Mouse (Mus musculus): Measurements from ENCODE around the gene Rdm1. TPM values are rescaled to one million over a fixed set of nuclear protein-coding genes. Genes with fewer than 3 reads are reported as not detected.

Rdm1 gene
- polyA plus RNA-seq, 1 experiment, result 39.2 TPM

GRCm38 (mm10) chr11:101675349-101675748, 48.4 kb downstream of the Rdm1 start:
- 94% methylated on average over 4 of the region's 4 CpGs for WGBS
- H3K36me3 ChIP-seq (ENCODE audit: control insufficient read depth, insufficient read depth, low read length), result no peaks in the 10 kb centered on the region
- H3K4me1 ChIP-seq (replicated peaks; ENCODE audit: control insufficient read depth, insufficient read depth, low read length), result no peaks in the 10 kb centered on the region
- no peak overlapping the region for H3K4me3 ChIP-seq (ENCODE audit: control insufficient read depth, insufficient read depth, low read length)
- DNase-seq, result no peak
- H3K27ac ChIP-seq (ENCODE audit: control insufficient read depth, insufficient read depth, low read length), result no peak overlapping the region
- no peaks in the 10 kb centered on the region for H3K27me3 ChIP-seq (ENCODE audit: control insufficient read depth, insufficient read depth, low read length)
- TF ChIP-seq POLR2A (IDR thresholded peaks at IDR 0.05; ENCODE audit: control insufficient read depth, extremely low read depth, insufficient read depth, low read length, poor library complexity) (no peak), CTCF (IDR thresholded peaks at IDR 0.05; ENCODE audit: borderline replicate concordance, control insufficient read depth, extremely low read depth, insufficient read depth, low read length, poor library complexity) (no peak)

- Histone ChIP-seq H3K4me3 (ENCODE audit: control insufficient read depth, insufficient read depth, low read length) (no peak overlapping the region), H3K4me1 (replicated peaks; ENCODE audit: control insufficient read depth, insufficient read depth, low read length) (no peaks in the 10 kb centered on the region), H3K27me3 (ENCODE audit: control insufficient read depth, insufficient read depth, low read length) (no peaks in the 10 kb centered on the region), H3K27ac (ENCODE audit: control insufficient read depth, insufficient read depth, low read length) (no peak overlapping the region), H3K36me3 (ENCODE audit: control insufficient read depth, insufficient read depth, low read length) (no peaks in the 10 kb centered on the region)
- no peak for TF ChIP-seq CTCF (IDR thresholded peaks at IDR 0.05; ENCODE audit: borderline replicate concordance, control insufficient read depth, extremely low read depth, insufficient read depth, low read length, poor library complexity)
- no peak for TF ChIP-seq POLR2A (IDR thresholded peaks at IDR 0.05; ENCODE audit: control insufficient read depth, extremely low read depth, insufficient read depth, low read length, poor library complexity)
- WGBS, result 94% methylated on average over 12 of the region's 12 CpGs
- DNase-seq, result no peak
These were observed 50.7 kb downstream of the Rdm1 start for GRCm38 (mm10) chr11:101677655-101678054.

- 86% methylated on average over 5 of the region's 5 CpGs for WGBS
- Histone ChIP-seq H3K4me3 (ENCODE audit: control insufficient read depth, insufficient read depth, low read length) (no peak overlapping the region), H3K36me3 (ENCODE audit: control insufficient read depth, insufficient read depth, low read length) (no peaks in the 10 kb centered on the region), H3K27ac (ENCODE audit: control insufficient read depth, insufficient read depth, low read length) (no peak overlapping the region), H3K27me3 (ENCODE audit: control insufficient read depth, insufficient read depth, low read length) (no peaks in the 10 kb centered on the region), H3K4me1 (replicated peaks; ENCODE audit: control insufficient read depth, insufficient read depth, low read length) (no peaks in the 10 kb centered on the region)
- TF ChIP-seq CTCF (IDR thresholded peaks at IDR 0.05; ENCODE audit: borderline replicate concordance, control insufficient read depth, extremely low read depth, insufficient read depth, low read length, poor library complexity), result no peak
- TF ChIP-seq POLR2A (IDR thresholded peaks at IDR 0.05; ENCODE audit: control insufficient read depth, extremely low read depth, insufficient read depth, low read length, poor library complexity), result no peak
- DNase-seq, result no peak
These were observed 51.8 kb downstream of the Rdm1 start for GRCm38 (mm10) chr11:101678770-101679169.

- no peak overlapping the region for H3K27ac ChIP-seq (ENCODE audit: control insufficient read depth, insufficient read depth, low read length)
- 84% methylated on average over 5 of the region's 7 CpGs for WGBS
- no peak for DNase-seq
These were observed 52.9 kb downstream of the Rdm1 start for GRCm38 (mm10) chr11:101679907-101680306.

GRCm38 (mm10) chr11:101680634-101681325, 53.8 kb downstream of the Rdm1 start:
- Histone ChIP-seq H3K27ac (ENCODE audit: control insufficient read depth, insufficient read depth, low read length) (no peak overlapping the region), H3K4me1 (replicated peaks; ENCODE audit: control insufficient read depth, insufficient read depth, low read length) (no peaks in the 10 kb centered on the region), H3K4me3 (ENCODE audit: control insufficient read depth, insufficient read depth, low read length) (no peak overlapping the region), H3K36me3 (ENCODE audit: control insufficient read depth, insufficient read depth, low read length) (no peaks in the 10 kb centered on the region), H3K27me3 (ENCODE audit: control insufficient read depth, insufficient read depth, low read length) (no peaks in the 10 kb centered on the region)
- 84% methylated on average over 3 of the region's 3 CpGs for WGBS
- no peak for TF ChIP-seq CTCF (IDR thresholded peaks at IDR 0.05; ENCODE audit: borderline replicate concordance, control insufficient read depth, extremely low read depth, insufficient read depth, low read length, poor library complexity)
- no peak for TF ChIP-seq POLR2A (IDR thresholded peaks at IDR 0.05; ENCODE audit: control insufficient read depth, extremely low read depth, insufficient read depth, low read length, poor library complexity)
- DNase-seq, result no peak

More at GRCm38 (mm10) chr11:101679907-101680306, 52.9 kb downstream of the Rdm1 start:
- TF ChIP-seq CTCF (IDR thresholded peaks at IDR 0.05; ENCODE audit: borderline replicate concordance, control insufficient read depth, extremely low read depth, insufficient read depth, low read length, poor library complexity), result no peak
- TF ChIP-seq POLR2A (IDR thresholded peaks at IDR 0.05; ENCODE audit: control insufficient read depth, extremely low read depth, insufficient read depth, low read length, poor library complexity), result no peak
- Histone ChIP-seq H3K4me1 (replicated peaks; ENCODE audit: control insufficient read depth, insufficient read depth, low read length) (no peaks in the 10 kb centered on the region), H3K4me3 (ENCODE audit: control insufficient read depth, insufficient read depth, low read length) (no peak overlapping the region), H3K36me3 (ENCODE audit: control insufficient read depth, insufficient read depth, low read length) (no peaks in the 10 kb centered on the region), H3K27me3 (ENCODE audit: control insufficient read depth, insufficient read depth, low read length) (no peaks in the 10 kb centered on the region)

GRCm38 (mm10) chr11:101681968-101682367, 55.0 kb downstream of the Rdm1 start:
- 89% methylated on average over 1 of the region's 1 CpGs for WGBS
- H3K27ac ChIP-seq (ENCODE audit: control insufficient read depth, insufficient read depth, low read length), result no peak overlapping the region
- H3K4me3 ChIP-seq (ENCODE audit: control insufficient read depth, insufficient read depth, low read length), result no peak overlapping the region
- no peak for TF ChIP-seq POLR2A (IDR thresholded peaks at IDR 0.05; ENCODE audit: control insufficient read depth, extremely low read depth, insufficient read depth, low read length, poor library complexity)
- no peak for TF ChIP-seq CTCF (IDR thresholded peaks at IDR 0.05; ENCODE audit: borderline replicate concordance, control insufficient read depth, extremely low read depth, insufficient read depth, low read length, poor library complexity)
- H3K27me3 ChIP-seq (ENCODE audit: control insufficient read depth, insufficient read depth, low read length), result no peaks in the 10 kb centered on the region
- H3K4me1 ChIP-seq (replicated peaks; ENCODE audit: control insufficient read depth, insufficient read depth, low read length), result no peaks in the 10 kb centered on the region
- H3K36me3 ChIP-seq (ENCODE audit: control insufficient read depth, insufficient read depth, low read length), result no peaks in the 10 kb centered on the region
- DNase-seq, result no peak
